Mouse (Mus musculus): Measurements from ENCODE around the gene Hist2h4. TPM values are rescaled to one million over a fixed set of nuclear protein-coding genes. Genes with fewer than 3 reads are reported as not detected.
A peak's percentile ranks its signal among the peaks of the same experiment; 100 is the strongest.

Hist2h4 gene
- 11.1 and 14.2 TPM in 2 replicates for polyA plus RNA-seq (2014; fragmentation: Nextera tagmentation; extraction: Ambion mirVana)

DNA sequence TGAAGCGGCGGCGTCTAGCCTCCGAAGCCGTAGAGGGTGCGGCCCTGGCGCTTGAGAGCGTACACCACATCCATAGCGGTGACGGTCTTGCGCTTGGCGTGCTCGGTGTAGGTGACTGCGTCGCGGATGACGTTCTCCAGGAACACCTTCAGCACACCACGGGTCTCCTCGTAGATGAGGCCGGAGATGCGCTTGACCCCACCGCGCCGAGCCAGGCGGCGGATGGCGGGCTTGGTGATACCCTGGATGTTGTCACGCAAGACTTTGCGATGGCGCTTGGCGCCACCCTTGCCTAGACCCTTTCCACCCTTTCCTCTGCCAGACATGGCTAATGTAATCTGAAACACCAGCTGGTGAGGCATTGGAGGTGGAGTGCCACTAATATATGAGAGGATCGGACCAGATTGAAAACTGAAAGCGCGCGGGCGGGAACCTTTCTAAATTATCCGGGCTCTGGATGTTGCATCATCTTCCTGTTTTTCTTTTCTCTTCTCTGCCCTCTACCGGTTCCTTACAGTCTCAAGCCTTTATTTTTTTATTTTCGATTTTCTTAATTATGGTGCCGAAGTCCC, at the start of gene Hist2h4:
Hist2h4 (minus strand) TSS at position 333 of the 572 bp plus-strand sequence.
- H3K4me1 ChIP-seq (replicated peaks; ENCODE audit: control insufficient read depth, insufficient read depth, low read length): peaks cover 28% of the 10 kb centered on the region
- peak within 1 kb of the TSS; percentile 96 for H3K27ac ChIP-seq (ENCODE audit: low read depth)
- H3K9ac ChIP-seq (ENCODE audit: low read length): peak within 1 kb of the TSS; percentile 85
- peak within 1 kb of the TSS; percentile 68 for H3K4me2 ChIP-seq (ENCODE audit: low read length)
- H3K4me3 ChIP-seq (ENCODE audit: low read depth, low read length): peak within 1 kb of the TSS; percentile 63
- peak; percentile 86 for ATAC-seq (replicated peaks; ENCODE audit: low FRiP score, low TSS enrichment, low read depth)
- no peaks in the 10 kb centered on the region for H3K36me3 ChIP-seq (ENCODE audit: control insufficient read depth, insufficient read depth, low read length)
- WGBS: 0% methylated on average over 40 of the region's 40 CpGs
- H3K27me3 ChIP-seq (replicated peaks; ENCODE audit: control insufficient read depth, insufficient read depth, low read length): no peaks in the 10 kb centered on the region
- DNase-seq (ENCODE audit: low spot score): peak; percentile 99
- no peaks in the 10 kb centered on the region for H3K9me3 ChIP-seq (ENCODE audit: control insufficient read depth, low read length)

DNA sequence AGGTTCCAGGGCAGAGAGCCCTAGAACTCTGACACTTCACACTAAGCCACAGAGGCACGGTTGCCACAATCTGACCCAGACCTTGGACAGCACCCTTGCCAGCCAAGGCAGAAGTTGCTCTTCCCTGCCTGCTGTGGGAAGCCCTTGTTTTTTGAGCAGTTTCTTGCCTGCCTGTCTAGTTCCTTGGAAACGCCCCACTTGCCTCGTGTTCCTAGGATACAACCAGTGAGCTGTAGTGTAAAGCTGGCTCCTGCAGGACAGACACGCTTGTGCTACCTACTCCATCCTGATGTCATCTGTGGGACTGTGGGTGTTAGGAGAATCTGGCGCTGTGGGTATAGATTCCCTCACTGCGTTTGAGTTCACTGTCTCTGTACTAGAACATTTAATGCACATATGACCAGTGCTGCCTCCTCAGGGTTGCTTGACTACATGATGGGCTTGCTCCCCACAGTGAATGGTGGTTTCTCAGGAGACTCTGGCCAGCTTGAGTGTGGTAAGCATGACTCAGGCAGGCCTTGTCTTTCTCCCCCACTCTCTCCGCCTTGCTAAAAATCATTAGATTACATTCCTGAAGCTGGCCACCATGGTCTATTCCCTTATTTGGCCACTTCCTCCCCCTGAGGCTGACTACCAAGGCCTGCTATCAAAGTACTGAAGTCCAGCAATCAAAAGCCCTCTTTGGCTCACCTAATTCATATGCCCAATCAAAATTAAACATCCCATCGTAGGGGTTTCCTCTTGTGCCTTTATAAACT, 49.4 kb upstream of the Hist2h4 start:
- WGBS: 58% methylated on average over 8 of the region's 8 CpGs

DNA sequence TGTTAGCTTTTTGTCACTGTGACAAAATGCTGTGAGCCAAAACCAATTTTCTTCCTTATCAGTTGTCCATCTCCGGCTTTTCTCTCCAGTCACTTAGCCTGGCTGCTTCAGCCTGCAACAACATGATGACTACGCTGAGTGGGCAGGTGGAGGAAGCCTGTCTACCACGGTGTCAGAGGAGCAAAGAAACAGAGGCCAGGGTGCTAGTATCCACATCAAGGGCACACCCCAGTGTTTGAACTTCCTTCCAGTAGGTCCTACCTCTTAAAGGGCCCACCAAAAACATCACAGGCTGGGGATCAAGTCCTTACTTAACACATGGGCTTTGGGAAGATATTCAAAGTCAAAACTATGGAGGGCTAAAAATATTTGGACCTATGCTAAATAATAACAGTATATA, 46.3 kb upstream of the Hist2h4 start:
- H3K27me3 ChIP-seq (replicated peaks; ENCODE audit: control insufficient read depth, insufficient read depth, low read length): no peaks in the 10 kb centered on the region
- no peak overlapping the region for H3K27ac ChIP-seq (ENCODE audit: low read depth)
- 55% methylated on average over 3 of the region's 3 CpGs for WGBS
- H3K4me3 ChIP-seq (ENCODE audit: low read depth, low read length): no peak overlapping the region
- no peak overlapping the region for H3K4me2 ChIP-seq (ENCODE audit: low read length)
- H3K36me3 ChIP-seq (ENCODE audit: control insufficient read depth, insufficient read depth, low read length): no peaks in the 10 kb centered on the region
- DNase-seq (ENCODE audit: low spot score) (no peak), ATAC-seq (replicated peaks; ENCODE audit: low FRiP score, low TSS enrichment, low read depth) (no peak)
- H3K9ac ChIP-seq (ENCODE audit: low read length): no peak overlapping the region
- no peaks in the 10 kb centered on the region for H3K4me1 ChIP-seq (replicated peaks; ENCODE audit: control insufficient read depth, insufficient read depth, low read length)
- no peaks in the 10 kb centered on the region for H3K9me3 ChIP-seq (ENCODE audit: control insufficient read depth, low read length)

More for the DNA sequence above, 49.4 kb upstream of the Hist2h4 start:
- H3K4me2 ChIP-seq (ENCODE audit: low read length): no peak overlapping the region
- no peak overlapping the region for H3K4me3 ChIP-seq (ENCODE audit: low read depth, low read length)
- no peaks in the 10 kb centered on the region for H3K9me3 ChIP-seq (ENCODE audit: control insufficient read depth, low read length)
- H3K9ac ChIP-seq (ENCODE audit: low read length): no peak overlapping the region
- H3K27ac ChIP-seq (ENCODE audit: low read depth): no peak overlapping the region
- ATAC-seq (replicated peaks; ENCODE audit: low FRiP score, low TSS enrichment, low read depth) (no peak), DNase-seq (ENCODE audit: low spot score) (no peak)
- H3K27me3 ChIP-seq (replicated peaks; ENCODE audit: control insufficient read depth, insufficient read depth, low read length): no peaks in the 10 kb centered on the region
- H3K4me1 ChIP-seq (replicated peaks; ENCODE audit: control insufficient read depth, insufficient read depth, low read length): no peaks in the 10 kb centered on the region
- no peaks in the 10 kb centered on the region for H3K36me3 ChIP-seq (ENCODE audit: control insufficient read depth, insufficient read depth, low read length)

DNA sequence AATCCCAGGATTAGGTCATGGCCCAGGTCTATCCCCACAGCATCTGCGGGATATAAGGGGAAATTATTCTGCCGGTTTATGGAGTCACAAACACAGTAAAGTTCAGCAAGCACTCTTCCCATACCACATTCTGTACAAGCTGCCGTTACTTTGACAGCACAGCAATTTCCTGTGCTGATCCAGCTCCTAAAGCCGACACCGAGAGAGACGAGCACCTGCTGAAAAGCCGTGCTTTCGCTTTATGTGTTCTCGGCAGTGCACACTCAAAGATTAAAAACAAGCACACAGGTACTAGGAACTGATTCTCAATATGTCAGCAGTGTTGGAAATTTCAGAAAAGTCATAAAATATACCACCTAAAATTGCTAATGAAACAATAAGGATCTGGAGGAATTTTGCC, 43.4 kb upstream of the Hist2h4 start:
- Histone ChIP-seq H3K9ac (ENCODE audit: low read length) (no peak overlapping the region), H3K27ac (ENCODE audit: low read depth) (no peak overlapping the region), H3K27me3 (replicated peaks; ENCODE audit: control insufficient read depth, insufficient read depth, low read length) (no peaks in the 10 kb centered on the region), H3K9me3 (ENCODE audit: control insufficient read depth, low read length) (no peaks in the 10 kb centered on the region), H3K36me3 (ENCODE audit: control insufficient read depth, insufficient read depth, low read length) (no peaks in the 10 kb centered on the region), H3K4me2 (ENCODE audit: low read length) (no peak overlapping the region), H3K4me3 (ENCODE audit: low read depth, low read length) (no peak overlapping the region), H3K4me1 (replicated peaks; ENCODE audit: control insufficient read depth, insufficient read depth, low read length) (no peaks in the 10 kb centered on the region)
- 72% methylated on average over 9 of the region's 9 CpGs for WGBS
- DNase-seq (ENCODE audit: low spot score): no peak
- no peak for ATAC-seq (replicated peaks; ENCODE audit: low FRiP score, low TSS enrichment, low read depth)

DNA sequence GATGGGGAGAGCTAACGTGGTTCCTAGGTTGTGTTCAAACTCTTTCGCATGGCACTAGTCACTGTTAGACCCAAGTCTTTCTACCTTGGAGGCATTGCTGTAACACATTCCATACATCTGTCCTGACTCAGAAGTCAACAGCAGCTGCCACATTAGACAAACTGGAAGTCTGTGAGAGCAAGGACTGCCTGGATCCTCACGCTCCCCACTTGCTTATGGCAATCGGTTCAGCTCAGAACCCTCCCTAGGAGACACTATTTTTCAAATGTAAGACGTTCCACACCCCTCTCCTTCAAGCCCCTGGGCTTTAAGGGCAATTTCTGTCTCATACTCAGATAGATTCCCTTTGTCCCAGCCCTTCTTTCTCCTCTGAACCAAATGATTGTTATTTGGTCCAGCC, 39.0 kb upstream of the Hist2h4 start:
- H3K4me2 ChIP-seq (ENCODE audit: low read length): no peak overlapping the region
- H3K27ac ChIP-seq (ENCODE audit: low read depth): no peak overlapping the region
- no peaks in the 10 kb centered on the region for H3K27me3 ChIP-seq (replicated peaks; ENCODE audit: control insufficient read depth, insufficient read depth, low read length)
- H3K9me3 ChIP-seq (ENCODE audit: control insufficient read depth, low read length): no peaks in the 10 kb centered on the region
- no peaks in the 10 kb centered on the region for H3K4me1 ChIP-seq (replicated peaks; ENCODE audit: control insufficient read depth, insufficient read depth, low read length)
- 76% methylated on average over 5 of the region's 5 CpGs for WGBS
- DNase-seq (ENCODE audit: low spot score): no peak
- H3K4me3 ChIP-seq (ENCODE audit: low read depth, low read length): no peak overlapping the region
- no peaks in the 10 kb centered on the region for H3K36me3 ChIP-seq (ENCODE audit: control insufficient read depth, insufficient read depth, low read length)
- no peak overlapping the region for H3K9ac ChIP-seq (ENCODE audit: low read length)
- ATAC-seq (replicated peaks; ENCODE audit: low FRiP score, low TSS enrichment, low read depth): no peak

DNA sequence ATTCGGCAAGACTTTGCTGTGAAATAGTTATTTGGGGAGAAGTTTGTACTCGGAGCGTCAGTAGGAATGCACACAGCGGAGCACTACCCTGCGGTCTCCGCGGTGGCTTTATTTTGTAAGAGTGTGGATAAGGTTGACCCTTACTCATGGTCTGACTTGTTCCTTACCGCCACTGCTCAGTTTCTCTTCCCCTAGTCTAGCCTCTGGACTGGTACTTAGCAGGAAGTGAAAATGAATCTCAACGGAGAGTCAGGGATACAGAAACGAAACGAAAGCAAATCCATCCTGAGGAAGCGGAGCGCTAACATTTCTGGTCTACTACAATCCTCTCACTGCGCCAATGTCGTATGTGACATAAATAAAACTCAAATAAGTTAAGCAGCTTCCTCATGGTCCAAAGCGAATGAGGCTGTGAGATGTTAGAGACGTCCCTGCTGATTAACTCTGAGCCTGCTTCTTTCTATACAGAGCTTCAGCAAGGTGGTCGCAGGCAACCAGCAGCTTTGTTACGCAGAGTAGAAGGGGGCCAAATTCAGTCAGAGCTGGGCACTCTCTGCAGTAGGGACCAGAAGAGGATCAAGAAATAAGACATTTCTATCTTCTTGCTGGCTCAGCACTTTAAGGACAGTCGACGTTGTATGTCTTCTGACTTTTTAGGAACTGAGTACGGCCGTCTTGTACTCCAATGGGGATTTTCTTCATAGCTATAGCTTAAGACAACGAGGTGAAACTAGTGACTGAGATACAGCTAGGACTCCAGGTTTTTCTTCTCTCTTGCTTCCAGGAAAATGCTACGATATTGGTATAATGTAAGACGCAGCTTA, 37.8 kb upstream of the Hist2h4 start:
- Histone ChIP-seq H3K27me3 (replicated peaks; ENCODE audit: control insufficient read depth, insufficient read depth, low read length) (no peaks in the 10 kb centered on the region), H3K9me3 (ENCODE audit: control insufficient read depth, low read length) (no peaks in the 10 kb centered on the region), H3K9ac (ENCODE audit: low read length) (no peak overlapping the region)

DNA sequence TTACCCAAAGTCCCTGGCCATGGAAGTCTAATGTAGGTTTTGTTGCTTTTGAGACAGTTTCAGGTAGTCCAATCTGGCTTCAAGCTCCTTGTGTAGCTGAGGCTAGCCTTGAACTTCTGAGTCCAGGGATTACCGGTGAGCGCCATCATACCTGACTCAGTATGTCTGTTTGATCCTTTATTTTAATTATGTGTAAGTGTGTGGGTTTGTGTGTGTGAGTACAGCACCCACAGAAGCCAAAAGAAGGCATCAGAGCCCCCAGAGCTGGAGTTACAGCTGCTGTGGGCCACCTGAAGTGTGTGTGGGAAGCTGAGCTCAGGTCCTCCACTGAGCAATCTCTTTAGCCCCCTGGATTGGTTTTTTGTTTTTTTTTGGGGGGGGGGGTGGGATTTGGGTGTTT, 36.5 kb upstream of the Hist2h4 start:
- Histone ChIP-seq H3K27ac (ENCODE audit: low read depth) (no peak overlapping the region), H3K27me3 (replicated peaks; ENCODE audit: control insufficient read depth, insufficient read depth, low read length) (no peaks in the 10 kb centered on the region), H3K4me1 (replicated peaks; ENCODE audit: control insufficient read depth, insufficient read depth, low read length) (no peaks in the 10 kb centered on the region), H3K9me3 (ENCODE audit: control insufficient read depth, low read length) (no peaks in the 10 kb centered on the region), H3K9ac (ENCODE audit: low read length) (no peak overlapping the region), H3K4me2 (ENCODE audit: low read length) (no peak overlapping the region), H3K36me3 (ENCODE audit: control insufficient read depth, insufficient read depth, low read length) (no peaks in the 10 kb centered on the region), H3K4me3 (ENCODE audit: low read depth, low read length) (no peak overlapping the region)
- 98% methylated on average over 2 of the region's 2 CpGs for WGBS
- DNase-seq (ENCODE audit: low spot score): no peak
- ATAC-seq (replicated peaks; ENCODE audit: low FRiP score, low TSS enrichment, low read depth): no peak

More for the DNA sequence above, 37.8 kb upstream of the Hist2h4 start:
- H3K36me3 ChIP-seq (ENCODE audit: control insufficient read depth, insufficient read depth, low read length): no peaks in the 10 kb centered on the region
- DNase-seq (ENCODE audit: low spot score) (no peak), ATAC-seq (replicated peaks; ENCODE audit: low FRiP score, low TSS enrichment, low read depth) (no peak)
- peak overlapping the region; percentile 40 for H3K4me2 ChIP-seq (ENCODE audit: low read length)
- H3K27ac ChIP-seq (ENCODE audit: low read depth): no peak overlapping the region
- 67% methylated on average over 26 of the region's 26 CpGs for WGBS
- H3K4me1 ChIP-seq (replicated peaks; ENCODE audit: control insufficient read depth, insufficient read depth, low read length): no peaks in the 10 kb centered on the region
- H3K4me3 ChIP-seq (ENCODE audit: low read depth, low read length): peak overlapping the region; percentile 10

DNA sequence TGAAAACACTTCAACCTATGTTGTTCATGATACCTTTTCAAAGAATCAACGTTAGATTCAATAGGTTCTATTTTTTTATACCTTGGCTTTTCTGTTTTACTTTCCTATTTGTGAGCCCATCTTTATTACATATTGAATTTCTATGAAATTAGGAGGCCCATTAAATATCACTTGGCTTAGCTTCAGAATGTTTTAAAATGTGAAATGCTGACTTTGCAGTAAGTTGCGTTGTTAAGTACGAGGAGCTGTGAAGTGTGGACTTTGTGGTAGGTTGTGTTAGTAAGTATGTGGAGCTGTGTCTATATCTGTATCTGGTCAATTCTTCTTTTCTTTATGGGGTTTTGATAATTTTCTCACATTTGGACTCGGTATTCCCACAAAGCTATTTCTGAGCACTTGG, 35.2 kb upstream of the Hist2h4 start:
- ATAC-seq (replicated peaks; ENCODE audit: low FRiP score, low TSS enrichment, low read depth) (no peak), DNase-seq (ENCODE audit: low spot score) (no peak)
- Histone ChIP-seq H3K27me3 (replicated peaks; ENCODE audit: control insufficient read depth, insufficient read depth, low read length) (no peaks in the 10 kb centered on the region), H3K4me3 (ENCODE audit: low read depth, low read length) (no peak overlapping the region), H3K9ac (ENCODE audit: low read length) (no peak overlapping the region), H3K4me1 (replicated peaks; ENCODE audit: control insufficient read depth, insufficient read depth, low read length) (no peaks in the 10 kb centered on the region), H3K9me3 (ENCODE audit: control insufficient read depth, low read length) (no peaks in the 10 kb centered on the region), H3K27ac (ENCODE audit: low read depth) (no peak overlapping the region), H3K36me3 (ENCODE audit: control insufficient read depth, insufficient read depth, low read length) (no peaks in the 10 kb centered on the region), H3K4me2 (ENCODE audit: low read length) (no peak overlapping the region)
- WGBS: 92% methylated on average over 4 of the region's 4 CpGs

All from intestine, embryonic 14.5 days (tissue).